Mouse (Mus musculus) midbrain, embryonic 15.5 days (tissue): ENCODE results near the gene Lyg1. TPM values are rescaled to one million over a fixed set of nuclear protein-coding genes. Genes with fewer than 3 reads are reported as not detected.
"Not testable (repeated sequence)": the region's sequence is repeated elsewhere in the genome, so short reads cannot be mapped to it uniquely, and the experiment has no call there.

ENCODE experiments used
- ATAC-seq: fragments of 200-750 bp; cut with Nextera tagmentation; replicated peaks from 2 replicates; pipeline ENCODE4 v1.8.0; 2017; ENCODE audit warnings: moderate TSS enrichment
- H3K27ac ChIP-seq: fragments of 300-500 bp; sonication (generic); 2 replicates; pipeline ENCODE4 v1.5.1; 2015; ENCODE audit warnings: mild to moderate bottlenecking, inconsistent platforms
- H3K27me3 ChIP-seq: fragments of 300-500 bp; sonication (generic); replicated peaks from 2 replicates; pipeline ENCODE4 v1.6.1; 2015; ENCODE audit warnings: inconsistent platforms
- H3K36me3 ChIP-seq: fragments of 300-500 bp; sonication (generic); replicated peaks from 2 replicates; pipeline ENCODE4 v1.6.1; 2015; ENCODE audit warnings: inconsistent platforms
- H3K4me1 ChIP-seq: fragments of 300-500 bp; sonication (generic); 2 replicates; pipeline ENCODE4 v1.6.1; 2015; ENCODE audit warnings: inconsistent platforms
- H3K4me2 ChIP-seq: fragments of 300-500 bp; sonication (generic); 2 replicates; pipeline ENCODE4 v1.6.1; 2015; ENCODE audit warnings: inconsistent platforms, mild to moderate bottlenecking, moderate library complexity
- H3K4me3 ChIP-seq: fragments of 300-500 bp; sonication (generic); 2 replicates; pipeline ENCODE4 v1.5.1; 2015; ENCODE audit warnings: mild to moderate bottlenecking, inconsistent platforms
- H3K9ac ChIP-seq: fragments of 300-500 bp; sonication (generic); 2 replicates; pipeline ENCODE4 v1.6.1; 2015; ENCODE audit warnings: mild to moderate bottlenecking, inconsistent platforms
- H3K9me3 ChIP-seq: fragments of 300-500 bp; sonication (generic); 2 replicates; pipeline ENCODE4 v1.6.1; 2016; ENCODE audit warnings: inconsistent platforms
- WGBS: fragments of 180-500 bp; shearing (Covaris S2); methylation state at CpG from one replicate; pipeline ENCODE4 v1.1.7; 2015; ENCODE audit warnings: mixed read lengths; 5-methylcytosine and 5-hydroxymethylcytosine counted together
- polyA plus RNA-seq: library from polyadenylated mRNA; unstranded; fragments of >200 nt; fragmentation: Nextera tagmentation; extraction: Ambion mirVana; gene quantifications from 2 replicates; pipeline ENCODE4 v1.2.1, GENCODE M21; 2015

Lyg1 gene
- polyA plus RNA-seq, 1 experiment from 2014 or later = not detected

DNA sequence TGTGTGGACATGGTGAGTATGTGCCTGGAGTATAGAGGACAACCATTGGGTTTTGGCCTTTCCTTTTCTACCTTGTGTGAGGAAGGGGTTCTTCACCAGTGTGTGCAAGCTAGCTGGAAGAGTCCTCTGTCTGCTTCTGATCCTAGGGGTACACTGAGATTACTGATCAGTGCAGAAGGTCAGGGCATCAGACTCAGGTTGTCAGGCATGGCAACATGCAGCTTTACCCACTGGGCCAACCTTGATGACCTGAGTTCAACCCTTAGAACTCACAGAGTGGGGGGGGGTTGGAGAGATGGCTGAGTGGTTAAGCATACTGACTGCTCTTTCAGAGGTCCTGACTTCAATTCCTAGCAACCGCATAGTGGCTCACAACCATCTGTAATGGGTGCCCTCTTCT, 26.8 kb upstream of the Lyg1 start:
- WGBS = 92% methylated on average over 1 of the region's 1 CpGs

GRCm38 (mm10) chr1:37977303-37977702, 19.7 kb upstream of the Lyg1 start:
- no peaks in the 10 kb centered on the region for H3K27me3 ChIP-seq
- no peak overlapping the region for H3K4me2 ChIP-seq
- H3K4me1 ChIP-seq = no peaks in the 10 kb centered on the region
- H3K9me3 ChIP-seq = no peaks in the 10 kb centered on the region
- H3K4me3 ChIP-seq = no peak overlapping the region
- no peaks in the 10 kb centered on the region for H3K36me3 ChIP-seq
- 92% methylated on average over 7 of the region's 7 CpGs for WGBS
- H3K27ac ChIP-seq = no peak overlapping the region
- ATAC-seq = no peak
- no peak overlapping the region for H3K9ac ChIP-seq

More for the DNA sequence above, 26.8 kb upstream of the Lyg1 start:
- Histone ChIP-seq H3K27me3 (no peaks in the 10 kb centered on the region), H3K36me3 (peaks cover 29% of the 10 kb centered on the region), H3K4me2 (no peak overlapping the region), H3K27ac (no peak overlapping the region), H3K4me3 (no peak overlapping the region), H3K9ac (no peak overlapping the region), H3K9me3 (no peaks in the 10 kb centered on the region), H3K4me1 (no peaks in the 10 kb centered on the region)
- no peak for ATAC-seq

GRCm38 (mm10) chr1:37976666-37977065, 19.1 kb upstream of the Lyg1 start:
- H3K4me2 ChIP-seq, H3K4me1 ChIP-seq, H3K27ac ChIP-seq, H3K36me3 ChIP-seq, H3K4me3 ChIP-seq, H3K9ac ChIP-seq, H3K9me3 ChIP-seq, ATAC-seq, H3K27me3 ChIP-seq: not testable (repeated sequence)
- 74% methylated on average over 9 of the region's 9 CpGs for WGBS

- Histone ChIP-seq H3K4me2 (no peak overlapping the region), H3K27me3 (no peaks in the 10 kb centered on the region), H3K9me3 (no peaks in the 10 kb centered on the region), H3K36me3 (no peaks in the 10 kb centered on the region), H3K27ac (no peak overlapping the region), H3K4me3 (no peak overlapping the region), H3K9ac (no peak overlapping the region), H3K4me1 (no peaks in the 10 kb centered on the region)
- WGBS = 64% methylated on average over 4 of the region's 4 CpGs
- no peak for ATAC-seq
Measured at GRCm38 (mm10) chr1:37971520-37971919, 14.0 kb upstream of the Lyg1 start.

DNA sequence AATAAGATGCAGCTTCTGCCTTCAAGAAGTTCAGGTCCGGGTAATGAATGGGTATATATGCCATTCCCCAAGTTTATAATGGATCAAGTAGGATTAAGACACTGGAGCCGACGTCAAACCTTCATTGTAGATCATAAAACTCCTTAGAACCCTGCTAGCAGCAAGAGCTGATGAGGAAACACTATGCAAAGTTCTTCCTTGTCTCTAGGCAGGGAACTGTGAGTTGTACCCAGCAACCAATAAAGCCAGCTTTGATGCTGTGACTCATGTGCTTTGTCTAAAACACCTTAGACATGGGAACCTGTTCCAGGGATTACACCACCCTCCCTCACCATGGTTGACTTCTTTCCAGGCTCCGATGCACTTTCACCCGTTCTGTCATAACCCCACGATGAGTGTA, 11.2 kb upstream of the Lyg1 start:
- Histone ChIP-seq H3K36me3 (no peaks in the 10 kb centered on the region), H3K4me2 (no peak overlapping the region), H3K9me3 (no peaks in the 10 kb centered on the region), H3K4me3 (no peak overlapping the region), H3K27ac (no peak overlapping the region), H3K4me1 (no peaks in the 10 kb centered on the region), H3K27me3 (no peaks in the 10 kb centered on the region), H3K9ac (no peak overlapping the region)
- WGBS = 86% methylated on average over 6 of the region's 6 CpGs
- no peak for ATAC-seq

- Histone ChIP-seq H3K9ac (no peak overlapping the region), H3K27me3 (no peaks in the 10 kb centered on the region), H3K9me3 (no peaks in the 10 kb centered on the region), H3K36me3 (no peaks in the 10 kb centered on the region), H3K4me2 (no peak overlapping the region), H3K4me1 (no peaks in the 10 kb centered on the region), H3K27ac (no peak overlapping the region), H3K4me3 (no peak overlapping the region)
- ATAC-seq = no peak
- WGBS = 67% methylated on average over 10 of the region's 10 CpGs
Measured at GRCm38 (mm10) chr1:37965571-37965970, 8.0 kb upstream of the Lyg1 start.

GRCm38 (mm10) chr1:37959486-37959885, 1.9 kb upstream of the Lyg1 start:
- Histone ChIP-seq H3K9ac (no peak overlapping the region), H3K4me2 (no peak overlapping the region), H3K9me3 (no peaks in the 10 kb centered on the region), H3K4me3 (no peak overlapping the region), H3K27me3 (no peaks in the 10 kb centered on the region), H3K4me1 (no peaks in the 10 kb centered on the region), H3K27ac (no peak overlapping the region), H3K36me3 (no peaks in the 10 kb centered on the region)
- ATAC-seq = no peak
- 58% methylated on average over 5 of the region's 5 CpGs for WGBS

GRCm38 (mm10) chr1:37958516-37958915, 957 bp upstream of the Lyg1 start:
- no peak for ATAC-seq
- Histone ChIP-seq H3K4me1 (no peaks in the 10 kb centered on the region), H3K9me3 (no peaks in the 10 kb centered on the region), H3K4me3 (no peak overlapping the region), H3K9ac (no peak overlapping the region), H3K4me2 (no peak overlapping the region), H3K36me3 (no peaks in the 10 kb centered on the region), H3K27me3 (no peaks in the 10 kb centered on the region), H3K27ac (no peak overlapping the region)
- WGBS = 68% methylated on average over 2 of the region's 2 CpGs

GRCm38 (mm10) chr1:37956690-37957431, 698 bp downstream of the Lyg1 start:
- no peaks in the 10 kb centered on the region for H3K36me3 ChIP-seq
- H3K27me3 ChIP-seq = no peaks in the 10 kb centered on the region
- WGBS = 29% methylated on average over 3 of the region's 3 CpGs
- H3K27ac ChIP-seq = no peak overlapping the region
- H3K4me3 ChIP-seq = no peak overlapping the region
- no peak overlapping the region for H3K9ac ChIP-seq
- no peaks in the 10 kb centered on the region for H3K9me3 ChIP-seq
- no peaks in the 10 kb centered on the region for H3K4me1 ChIP-seq
- no peak for ATAC-seq
- no peak overlapping the region for H3K4me2 ChIP-seq

DNA sequence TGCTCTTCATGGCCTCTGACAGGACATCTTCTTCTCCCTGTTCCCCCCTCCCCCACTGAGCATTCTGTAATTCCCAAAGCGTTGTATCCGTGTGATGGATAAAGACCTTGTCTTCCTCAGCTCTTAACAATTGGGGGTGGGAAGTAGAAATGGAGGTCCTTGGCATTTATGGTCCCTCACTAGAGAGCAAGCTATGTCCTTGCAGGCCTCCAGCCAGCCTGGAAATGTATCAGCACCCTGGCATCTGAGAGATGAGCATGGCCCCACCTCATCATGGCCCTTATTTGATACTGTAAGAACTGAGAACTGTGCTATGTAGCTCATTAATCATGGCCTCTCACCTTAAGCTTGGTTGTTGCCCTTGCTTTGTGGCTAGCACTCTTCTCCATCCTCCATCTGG, 2.3 kb downstream of the Lyg1 start:
- H3K36me3 ChIP-seq = no peaks in the 10 kb centered on the region
- no peak overlapping the region for H3K9ac ChIP-seq
- H3K4me3 ChIP-seq = no peak overlapping the region
- WGBS = 95% methylated on average over 2 of the region's 2 CpGs
- no peaks in the 10 kb centered on the region for H3K9me3 ChIP-seq
- no peak overlapping the region for H3K27ac ChIP-seq
- ATAC-seq = no peak
- H3K4me1 ChIP-seq = no peaks in the 10 kb centered on the region
- H3K4me2 ChIP-seq = no peak overlapping the region
- H3K27me3 ChIP-seq = no peaks in the 10 kb centered on the region

GRCm38 (mm10) chr1:37954786-37955185, 2.8 kb downstream of the Lyg1 start:
- 94% methylated on average over 7 of the region's 7 CpGs for WGBS
- Histone ChIP-seq H3K4me2 (no peak overlapping the region), H3K4me1 (no peaks in the 10 kb centered on the region), H3K4me3 (no peak overlapping the region), H3K9ac (no peak overlapping the region), H3K36me3 (no peaks in the 10 kb centered on the region), H3K27me3 (no peaks in the 10 kb centered on the region), H3K9me3 (no peaks in the 10 kb centered on the region), H3K27ac (no peak overlapping the region)
- ATAC-seq = no peak

- Histone ChIP-seq H3K27me3 (no peaks in the 10 kb centered on the region), H3K4me1 (no peaks in the 10 kb centered on the region), H3K9me3 (no peaks in the 10 kb centered on the region), H3K9ac (no peak overlapping the region), H3K36me3 (no peaks in the 10 kb centered on the region), H3K4me3 (no peak overlapping the region), H3K4me2 (no peak overlapping the region), H3K27ac (no peak overlapping the region)
- WGBS = 83% methylated on average over 2 of the region's 2 CpGs
- ATAC-seq = no peak
Measured at GRCm38 (mm10) chr1:37948906-37949305, 8.7 kb downstream of the Lyg1 start.

- H3K9ac ChIP-seq = no peak overlapping the region
- H3K4me2 ChIP-seq = no peak overlapping the region
- no peaks in the 10 kb centered on the region for H3K4me1 ChIP-seq
- H3K36me3 ChIP-seq = no peaks in the 10 kb centered on the region
- no peak overlapping the region for H3K27ac ChIP-seq
- no peaks in the 10 kb centered on the region for H3K9me3 ChIP-seq
- H3K4me3 ChIP-seq = no peak overlapping the region
- ATAC-seq = no peak
- H3K27me3 ChIP-seq = no peaks in the 10 kb centered on the region
- 17% methylated on average over 3 of the region's 3 CpGs for WGBS
Measured at GRCm38 (mm10) chr1:37931806-37932205, 25.8 kb downstream of the Lyg1 start.
